Mouse (Mus musculus) lung, postnatal 0 days (tissue): Measurements from ENCODE around the gene Klk1b5. TPM values are rescaled to one million over a fixed set of nuclear protein-coding genes. Genes with fewer than 3 reads are reported as not detected.

ENCODE experiments used
- ATAC-seq: fragments of 200-750 bp; cut with Nextera tagmentation; 2 replicates; pipeline ENCODE4 v1.8.0; 2017; ENCODE audit warnings: moderate library complexity
- DNase-seq: peaks from one replicate; pipeline ENCODE4 v3.0.0-alpha.2; 2016; ENCODE audit warnings: low spot score
- H3K27ac ChIP-seq: fragments of 300-500 bp; sonication (generic); 2 replicates; pipeline ENCODE4 v1.5.1; 2014; ENCODE audit warnings: antibody characterized with exemption, mild to moderate bottlenecking, low read length, mixed read lengths
- H3K27me3 ChIP-seq: fragments of 300-500 bp; sonication (generic); replicated peaks from 2 replicates; pipeline ENCODE4 v1.6.1; 2014; ENCODE audit warnings: low read length, mixed read lengths; ENCODE audit not compliant: insufficient read depth
- H3K36me3 ChIP-seq: fragments of 300-500 bp; sonication (generic); 2 replicates; pipeline ENCODE4 v1.6.1; 2014; ENCODE audit warnings: low read length, mixed read lengths; ENCODE audit not compliant: insufficient read depth
- H3K4me1 ChIP-seq: fragments of 300-500 bp; sonication (generic); 2 replicates; pipeline ENCODE4 v1.6.1; 2014; ENCODE audit warnings: antibody characterized with exemption, low read depth, low read length, mixed read lengths; ENCODE audit not compliant: insufficient read depth
- H3K4me2 ChIP-seq: fragments of 300-500 bp; sonication (generic); replicated peaks from 2 replicates; pipeline ENCODE4 v1.6.1; 2014; ENCODE audit warnings: low read depth, mild to moderate bottlenecking, low read length, moderate library complexity, mixed read lengths
- H3K4me3 ChIP-seq: fragments of 300-500 bp; sonication (generic); 2 replicates; pipeline ENCODE4 v1.5.1; 2014; ENCODE audit warnings: low read depth, low read length
- H3K9ac ChIP-seq: fragments of 300-500 bp; sonication (generic); replicated peaks from 2 replicates; pipeline ENCODE4 v1.6.1; 2014; ENCODE audit warnings: low read depth, mild to moderate bottlenecking
- H3K9me3 ChIP-seq: fragments of 300-500 bp; sonication (generic); 2 replicates; pipeline ENCODE4 v1.6.1; 2016; ENCODE audit warnings: low read length, mixed read lengths
- CTCF ChIP-seq: IDR thresholded peaks from 2 replicates; pipeline ENCODE4 v1.5.1; 2016; ENCODE audit warnings: antibody characterized with exemption, mild to moderate bottlenecking
- EP300 ChIP-seq: IDR thresholded peaks from 2 replicates; pipeline ENCODE4 v1.6.1; 2016; ENCODE audit warnings: antibody characterized with exemption, mild to moderate bottlenecking, control low read depth
- WGBS: fragments of 180-500 bp; shearing (Covaris S2); extraction: QIAGEN DNeasy Blood & Tissue Kit; methylation state at CpG from one replicate; pipeline ENCODE4 v1.1.7; 2014; 5-methylcytosine and 5-hydroxymethylcytosine counted together
- polyA plus RNA-seq: library from polyadenylated mRNA; unstranded; fragments of >200 nt; fragmentation: Nextera tagmentation; extraction: Ambion mirVana; gene quantifications from 2 replicates; pipeline ENCODE4 v1.2.1, GENCODE M21; 2015

Klk1b5 gene
- polyA plus RNA-seq, 1 experiment from 2014 or later, result not detected

- no peak for ATAC-seq
- TF ChIP-seq EP300 (no peak), CTCF (no peak)
- no peaks in the 10 kb centered on the region; the same call in 1 of the 2 replicates for H3K36me3 ChIP-seq
- no peak overlapping the region for H3K4me2 ChIP-seq
- H3K4me3 ChIP-seq, result no peak overlapping the region
- WGBS, result 55% methylated on average over 15 of the region's 15 CpGs
- no peaks in the 10 kb centered on the region for H3K9me3 ChIP-seq
- DNase-seq, result no peak
- no peak overlapping the region for H3K9ac ChIP-seq
- no peaks in the 10 kb centered on the region for H3K4me1 ChIP-seq
- no peak overlapping the region for H3K27ac ChIP-seq
- H3K27me3 ChIP-seq, result no peaks in the 10 kb centered on the region
Measured at GRCm38 (mm10) chr7:44253023-44253616, 37.4 kb downstream of the Klk1b5 start.

DNA sequence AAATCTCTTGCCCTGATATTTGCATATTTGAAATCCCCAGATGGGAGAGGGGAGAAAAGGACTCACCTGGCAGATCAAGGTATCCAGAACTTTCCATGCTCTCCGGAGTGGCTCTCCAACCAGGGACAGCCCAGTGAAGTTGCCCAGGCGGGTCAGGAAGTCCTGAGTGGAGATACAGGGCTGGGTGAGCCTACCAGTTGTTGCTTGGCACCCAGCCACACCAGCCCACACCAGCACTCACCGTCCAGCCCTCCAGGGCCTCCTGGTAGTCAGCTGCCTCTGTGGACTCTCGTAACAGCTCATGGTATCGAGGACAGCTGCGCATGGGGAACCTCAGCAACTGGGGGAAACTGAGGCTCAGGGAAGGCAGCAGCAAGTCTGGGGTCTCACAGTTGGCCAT is 39.2 kb downstream of the Klk1b5 start:
- Histone ChIP-seq H3K4me3 (no peak overlapping the region), H3K27ac (no peak overlapping the region), H3K4me1 (no peaks in the 10 kb centered on the region), H3K36me3 (no peaks in the 10 kb centered on the region; the same call in 1 of the 2 replicates), H3K9me3 (no peaks in the 10 kb centered on the region), H3K9ac (no peak overlapping the region), H3K27me3 (no peaks in the 10 kb centered on the region), H3K4me2 (no peak overlapping the region)
- WGBS, result 47% methylated on average over 6 of the region's 6 CpGs
- ATAC-seq (peak; percentile 27; the same call in 1 of the 2 replicates), DNase-seq (no peak)
- TF ChIP-seq CTCF, result no peak
- TF ChIP-seq EP300, result no peak

DNA sequence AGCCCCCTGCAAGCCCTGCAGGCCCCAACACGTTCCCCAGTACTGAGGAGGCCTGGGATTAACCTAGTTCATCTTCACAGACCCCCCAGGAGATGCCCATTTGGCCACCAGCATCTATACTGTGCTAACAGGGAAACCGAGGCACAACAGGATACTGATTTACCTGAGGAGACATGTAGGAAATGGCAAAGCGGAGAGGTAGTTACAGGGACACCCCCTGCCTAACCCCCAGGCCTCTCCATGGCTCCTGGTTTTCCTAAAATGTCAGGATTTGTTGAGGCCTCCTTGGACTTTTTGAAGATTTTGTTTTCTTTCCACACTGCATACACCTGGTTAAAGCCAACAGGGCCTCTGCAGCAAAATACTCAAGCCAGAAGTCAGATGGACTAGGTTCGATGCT is 41.5 kb downstream of the Klk1b5 start, which contains the start of gene Acp4:
Gene Acp4 (minus strand): TSS at position 101 of the 400 bp plus-strand sequence.
- no peak within 1 kb of the TSS for H3K9ac ChIP-seq
- H3K9me3 ChIP-seq, result no peaks in the 10 kb centered on the region
- H3K4me3 ChIP-seq, result no peak within 1 kb of the TSS
- no peak for TF ChIP-seq CTCF
- TF ChIP-seq EP300, result no peak
- WGBS, result 77% methylated on average over 4 of the region's 4 CpGs
- no peak within 1 kb of the TSS for H3K4me2 ChIP-seq
- ATAC-seq (no peak), DNase-seq (no peak)
- no peaks in the 10 kb centered on the region for H3K36me3 ChIP-seq
- no peak within 1 kb of the TSS for H3K27ac ChIP-seq
- H3K4me1 ChIP-seq, result no peaks in the 10 kb centered on the region
- no peaks in the 10 kb centered on the region for H3K27me3 ChIP-seq

DNA sequence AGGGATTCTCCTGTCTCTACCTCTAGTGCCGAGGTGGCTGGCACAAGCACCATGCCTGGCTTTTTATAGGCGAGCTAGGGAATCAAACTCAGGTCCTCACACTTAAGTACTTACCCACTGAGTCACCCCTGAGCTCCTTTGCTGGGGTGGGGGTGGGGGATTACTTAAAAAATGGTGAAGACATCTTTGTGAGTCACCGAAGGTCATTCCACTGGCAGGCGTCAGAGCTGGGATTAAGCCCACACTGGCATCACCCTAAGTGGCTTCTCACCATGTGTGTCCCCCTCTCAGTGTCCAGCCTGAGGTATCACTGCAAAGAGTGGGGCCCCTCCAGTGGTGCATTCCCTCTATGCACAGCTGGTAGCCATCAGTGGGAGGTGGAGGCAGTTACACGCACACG is 44.7 kb downstream of the Klk1b5 start:
- no peaks in the 10 kb centered on the region for H3K4me1 ChIP-seq
- no peaks in the 10 kb centered on the region for H3K36me3 ChIP-seq
- ATAC-seq (no peak), DNase-seq (no peak)
- no peak overlapping the region for H3K27ac ChIP-seq
- H3K27me3 ChIP-seq, result no peaks in the 10 kb centered on the region
- no peak overlapping the region for H3K9ac ChIP-seq
- H3K4me3 ChIP-seq, result no peak overlapping the region
- H3K4me2 ChIP-seq, result no peak overlapping the region
- 62% methylated on average over 6 of the region's 6 CpGs for WGBS
- TF ChIP-seq CTCF, result no peak
- TF ChIP-seq EP300, result no peak
- H3K9me3 ChIP-seq, result no peaks in the 10 kb centered on the region

DNA sequence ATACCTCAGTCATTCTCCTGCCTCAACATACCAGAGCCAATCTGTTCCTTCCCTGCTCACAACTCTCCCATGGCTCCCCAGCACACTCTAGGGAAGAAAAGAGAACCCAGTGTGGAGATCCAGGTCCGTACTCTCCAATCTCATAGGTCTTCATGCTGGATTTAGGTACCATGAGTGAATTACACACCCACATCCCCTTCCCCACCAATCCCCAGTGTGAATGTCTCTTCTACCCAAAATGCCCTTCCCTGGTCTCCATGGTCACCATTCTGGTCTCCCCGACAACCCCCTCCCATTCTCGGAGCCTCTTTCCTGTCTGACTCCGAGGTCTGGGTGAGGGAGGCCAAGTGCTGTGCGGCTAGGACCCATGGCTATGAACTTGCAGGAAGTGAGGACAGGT is 45.4 kb downstream of the Klk1b5 start, which contains the start of gene Gm15517:
Gene Gm15517 (plus strand): TSS at position 301 of the 400 bp plus-strand sequence.
- no peak for ATAC-seq
- Histone ChIP-seq H3K9me3 (no peaks in the 10 kb centered on the region), H3K27ac (no peak within 1 kb of the TSS), H3K36me3 (no peaks in the 10 kb centered on the region), H3K4me1 (no peaks in the 10 kb centered on the region), H3K4me3 (no peak within 1 kb of the TSS), H3K9ac (no peak within 1 kb of the TSS), H3K4me2 (no peak within 1 kb of the TSS), H3K27me3 (no peaks in the 10 kb centered on the region)
- DNase-seq, result no peak
- 38% methylated on average over 5 of the region's 5 CpGs for WGBS
- TF ChIP-seq EP300 (no peak), CTCF (no peak)

DNA sequence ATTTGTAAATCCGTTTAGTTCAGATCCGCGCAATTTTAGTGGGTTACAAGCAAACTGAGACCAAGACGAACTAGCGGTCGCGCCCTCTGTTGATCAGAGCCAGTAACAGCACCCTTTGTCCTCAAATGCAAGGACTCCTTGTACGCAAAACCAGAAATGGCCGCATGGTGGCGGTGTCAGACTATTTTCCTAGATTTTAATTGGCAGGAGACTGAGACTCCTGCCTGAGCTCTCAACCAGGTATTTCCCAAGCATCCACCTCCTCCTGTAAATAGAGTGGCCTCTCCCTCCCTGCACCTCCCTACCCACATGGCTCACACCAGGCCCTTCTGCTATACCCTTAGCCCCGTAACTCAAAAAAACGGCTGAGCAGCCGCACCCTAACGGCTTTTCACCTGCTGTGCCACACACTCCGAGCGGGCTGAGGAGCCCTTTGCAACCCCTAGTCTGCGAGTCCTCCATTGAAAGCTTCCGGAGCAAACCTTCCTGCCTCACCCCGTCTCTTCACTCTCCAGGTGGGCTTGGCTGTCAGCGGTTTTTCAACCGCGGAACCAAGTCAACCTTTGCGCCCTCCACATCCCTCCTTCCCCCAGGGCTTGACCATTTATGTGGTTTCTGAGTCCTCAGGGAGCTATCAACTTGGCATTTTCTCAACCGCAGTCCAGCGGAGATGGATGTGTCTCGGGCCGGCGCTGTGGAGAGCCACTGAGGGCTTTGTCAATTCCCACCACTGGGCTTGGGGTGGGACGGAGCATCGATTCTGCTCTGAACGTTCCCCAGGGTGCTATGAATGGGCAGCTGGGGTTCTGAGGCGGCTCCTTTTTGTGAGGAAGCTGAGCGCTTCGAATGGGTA is 47.3 kb downstream of the Klk1b5 start:
- no peak overlapping the region for H3K9ac ChIP-seq
- H3K27me3 ChIP-seq, result no peaks in the 10 kb centered on the region
- 5% methylated on average over 34 of the region's 34 CpGs for WGBS
- no peaks in the 10 kb centered on the region for H3K9me3 ChIP-seq
- no peak overlapping the region for H3K4me3 ChIP-seq
- TF ChIP-seq CTCF (peak; percentile 98), EP300 (no peak)
- peak; percentile 94 for DNase-seq
- no peak overlapping the region for H3K27ac ChIP-seq
- no peaks in the 10 kb centered on the region for H3K4me1 ChIP-seq
- no peaks in the 10 kb centered on the region for H3K36me3 ChIP-seq
- ATAC-seq, result peak; percentile 95
- H3K4me2 ChIP-seq, result no peak overlapping the region
